Mouse (Mus musculus) testis, adult 2 months (tissue): ENCODE data around the gene Foxk1.

Experiments used
- CTCF ChIP-seq: fragments of 200-500 bp; IDR thresholded peaks from 2 replicates; pipeline ENCODE4 v1.5.1; 2012; ENCODE audit warnings: low read depth, mild to moderate bottlenecking, inconsistent platforms, low read length, moderate library complexity; ENCODE audit not compliant: control insufficient read depth, insufficient read depth, insufficient replicate concordance
- POLR2A ChIP-seq: fragments of 200-500 bp; IDR thresholded peaks from 2 replicates; pipeline ENCODE4 v1.6.1; 2012; ENCODE audit warnings: low read depth, mild to moderate bottlenecking, inconsistent platforms, low read length, moderate library complexity; ENCODE audit not compliant: control insufficient read depth

DNA sequence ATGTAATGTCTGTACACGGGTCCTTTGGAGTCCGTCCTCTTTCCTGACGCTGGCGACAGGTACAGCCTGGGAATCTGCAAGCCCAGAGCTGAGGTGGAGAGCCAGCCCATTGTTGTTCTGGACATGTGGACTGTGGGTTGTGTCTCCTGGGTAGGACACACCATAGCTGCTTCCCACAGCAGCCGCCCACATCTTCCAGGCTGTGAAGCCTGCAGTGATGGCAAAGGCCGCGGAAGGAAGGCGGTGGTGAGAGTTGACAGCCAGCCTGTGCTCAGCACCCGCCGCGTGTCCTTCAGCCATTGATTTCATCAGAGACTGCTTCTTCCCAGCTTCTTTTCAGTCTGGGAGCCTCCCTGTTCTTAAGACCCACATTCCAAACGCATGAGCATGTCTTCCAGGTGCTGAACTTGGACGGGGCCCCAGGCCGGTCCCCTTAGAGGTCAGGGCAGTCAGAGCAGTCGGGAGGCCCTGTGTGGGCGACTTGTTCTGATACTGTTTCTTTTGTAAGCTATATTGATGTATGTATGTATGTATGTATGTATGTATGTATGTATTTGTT, 37.2 kb downstream of the Foxk1 start:
- TF ChIP-seq POLR2A (no peak), CTCF (no peak)
